Mouse (Mus musculus) stomach, postnatal 0 days (tissue): Measurements from ENCODE around the gene Pirt. TPM values are rescaled to one million over a fixed set of nuclear protein-coding genes. Genes with fewer than 3 reads are reported as not detected.
A peak's percentile ranks its signal among the peaks of the same experiment; 100 is the strongest.

Source experiments
- ATAC-seq: fragments of 200-750 bp; cut with Nextera tagmentation; 2 replicates; pipeline ENCODE4 v1.8.0; 2017; ENCODE audit not compliant: low FRiP score, low TSS enrichment
- DNase-seq: peaks from one replicate; pipeline ENCODE4 v3.0.0-alpha.2; 2016; ENCODE audit warnings: low spot score
- H3K27ac ChIP-seq: fragments of 300-500 bp; sonication (generic); replicated peaks from 2 replicates; pipeline ENCODE4 v1.5.1; 2014; ENCODE audit warnings: mild to moderate bottlenecking, control low read depth
- H3K27me3 ChIP-seq: fragments of 300-500 bp; sonication (generic); 2 replicates; pipeline ENCODE4 v1.6.1; 2014; ENCODE audit warnings: low read length; ENCODE audit not compliant: control insufficient read depth, insufficient read depth
- H3K36me3 ChIP-seq: fragments of 300-500 bp; sonication (generic); 2 replicates; pipeline ENCODE4 v1.6.1; 2014; ENCODE audit warnings: low read length, mixed read lengths; ENCODE audit not compliant: control insufficient read depth, insufficient read depth
- H3K4me1 ChIP-seq: fragments of 300-500 bp; sonication (generic); replicated peaks from 2 replicates; pipeline ENCODE4 v1.6.1; 2014; ENCODE audit warnings: antibody characterized with exemption; ENCODE audit not compliant: control insufficient read depth, insufficient read depth
- H3K4me2 ChIP-seq: fragments of 300-500 bp; sonication (generic); replicated peaks from 2 replicates; pipeline ENCODE4 v1.6.1; 2014; ENCODE audit warnings: low read depth, mild to moderate bottlenecking, control low read depth, moderate library complexity
- H3K4me3 ChIP-seq: fragments of 300-500 bp; sonication (generic); 2 replicates; pipeline ENCODE4 v1.5.1; 2014; ENCODE audit warnings: low read depth, low read length, control low read depth
- H3K9ac ChIP-seq: fragments of 300-500 bp; sonication (generic); 2 replicates; pipeline ENCODE4 v1.6.1; 2014; ENCODE audit warnings: mild to moderate bottlenecking, low read length, control low read depth, mixed read lengths
- H3K9me3 ChIP-seq: fragments of 300-500 bp; sonication (generic); 2 replicates; pipeline ENCODE4 v1.6.1; 2016; ENCODE audit warnings: low read length; ENCODE audit not compliant: control insufficient read depth
- CTCF ChIP-seq: IDR thresholded peaks from 2 replicates; pipeline ENCODE4 v1.5.1; 2016; ENCODE audit warnings: antibody characterized with exemption, low read depth, mild to moderate bottlenecking, moderate library complexity
- EP300 ChIP-seq: optimal IDR thresholded peaks from 2 replicates; pipeline ENCODE3; 2016; ENCODE audit warnings: antibody characterized with exemption
- WGBS: fragments of 180-500 bp; shearing (Covaris S2); extraction: QIAGEN DNeasy Blood & Tissue Kit; methylation state at CpG from one replicate; pipeline ENCODE4 v1.1.7; 2014; 5-methylcytosine and 5-hydroxymethylcytosine counted together
- polyA plus RNA-seq: library from polyadenylated mRNA; unstranded; fragments of >200 nt; fragmentation: Nextera tagmentation; extraction: Ambion mirVana; gene quantifications from 2 replicates; pipeline ENCODE4 v1.2.1, GENCODE M21; 2015

The Pirt gene
- polyA plus RNA-seq, 1 experiment from 2014 or later, result 5.6 TPM

DNA sequence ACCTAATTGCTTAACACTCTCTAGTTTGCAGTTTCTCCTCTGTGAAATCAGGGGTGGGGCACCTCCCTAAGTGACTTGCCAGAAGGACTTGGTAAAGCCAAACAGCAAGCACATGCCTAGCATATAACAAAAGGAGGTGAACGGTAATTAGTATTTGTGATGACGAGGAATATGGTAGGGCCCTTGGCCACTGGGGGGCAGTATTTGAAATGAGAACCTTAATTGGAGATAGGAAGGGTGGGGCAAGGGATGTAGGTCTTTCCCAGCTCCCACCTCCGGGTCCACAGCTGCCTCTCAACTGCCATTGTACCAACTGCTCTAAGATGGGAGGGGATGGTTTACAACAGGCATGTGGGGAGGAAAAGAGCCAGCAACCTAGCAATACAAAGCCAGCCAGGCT, 2.5 kb downstream of the Pirt start:
- Histone ChIP-seq H3K27me3 (no peaks in the 10 kb centered on the region), H3K9ac (no peak overlapping the region), H3K9me3 (no peaks in the 10 kb centered on the region), H3K36me3 (no peaks in the 10 kb centered on the region), H3K4me3 (no peak overlapping the region), H3K27ac (no peak overlapping the region), H3K4me1 (no peaks in the 10 kb centered on the region), H3K4me2 (no peak overlapping the region)
- ATAC-seq (peak; percentile 72), DNase-seq (peak; percentile 79)
- 18% methylated on average over 3 of the region's 3 CpGs for WGBS
- TF ChIP-seq EP300, result no peak
- TF ChIP-seq CTCF, result peak; percentile 75

DNA sequence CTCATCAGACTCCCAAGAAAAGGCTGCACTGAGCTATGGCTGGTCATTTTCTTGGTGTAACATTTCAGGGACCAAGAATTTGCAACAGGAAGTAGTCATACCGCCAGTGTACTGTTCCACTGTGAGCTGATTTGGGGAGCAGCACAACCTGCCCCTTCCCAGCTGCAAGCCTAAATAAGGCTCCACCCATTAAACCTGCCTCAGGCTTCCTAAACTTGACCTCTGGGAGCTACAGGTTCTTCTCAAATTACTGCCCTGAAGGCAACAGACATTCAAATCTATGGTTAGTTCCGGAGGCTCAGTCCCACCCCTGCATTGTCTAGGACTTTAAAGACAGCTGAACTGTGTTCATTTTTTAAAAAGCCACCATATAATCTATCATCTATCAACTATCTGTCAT, 8.2 kb downstream of the Pirt start:
- no peaks in the 10 kb centered on the region for H3K27me3 ChIP-seq
- no peaks in the 10 kb centered on the region for H3K9me3 ChIP-seq
- H3K4me2 ChIP-seq, result no peak overlapping the region
- H3K4me3 ChIP-seq, result no peak overlapping the region
- no peak overlapping the region for H3K27ac ChIP-seq
- WGBS, result 69% methylated on average over 2 of the region's 2 CpGs
- H3K36me3 ChIP-seq, result no peaks in the 10 kb centered on the region
- H3K4me1 ChIP-seq, result no peaks in the 10 kb centered on the region
- TF ChIP-seq EP300 (no peak), CTCF (no peak)
- DNase-seq (no peak), ATAC-seq (no peak)
- no peak overlapping the region for H3K9ac ChIP-seq

DNA sequence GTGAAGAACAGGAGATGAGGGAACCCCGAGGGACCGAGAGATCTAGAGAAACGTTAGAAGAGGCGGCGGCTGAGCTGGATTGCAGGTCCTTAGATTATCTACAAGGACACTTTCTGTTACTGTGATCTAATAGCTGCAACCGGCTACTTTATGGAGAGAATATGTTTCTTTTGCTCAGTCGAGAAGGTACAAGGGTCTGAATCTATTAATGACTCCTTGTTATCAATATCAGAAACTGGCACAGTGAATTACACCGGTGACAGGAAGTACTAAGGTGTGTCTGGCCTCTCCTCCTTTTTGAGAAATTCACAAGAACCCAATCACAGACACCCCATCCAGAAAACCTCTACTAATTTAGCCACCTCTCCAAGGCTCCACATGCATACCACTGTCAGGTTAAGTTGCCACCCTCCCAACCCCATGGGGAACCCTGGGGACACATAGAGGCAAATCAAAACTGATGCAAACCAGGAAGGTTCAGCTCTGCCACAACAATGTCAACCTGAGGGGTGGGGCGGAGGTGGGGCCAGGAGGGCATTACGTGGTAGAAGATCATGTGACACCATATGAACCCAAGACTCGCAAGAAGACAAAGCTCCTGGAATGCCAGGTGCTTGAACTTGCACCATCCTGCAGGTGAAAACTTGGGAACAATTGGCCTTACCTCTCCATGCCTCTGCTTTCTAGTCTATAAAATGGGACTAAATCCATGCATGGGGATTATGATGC, 12.5 kb downstream of the Pirt start:
- Histone ChIP-seq H3K4me3 (no peak overlapping the region), H3K36me3 (no peaks in the 10 kb centered on the region), H3K27ac (no peak overlapping the region), H3K9ac (no peak overlapping the region), H3K4me2 (no peak overlapping the region), H3K27me3 (no peaks in the 10 kb centered on the region), H3K9me3 (no peaks in the 10 kb centered on the region), H3K4me1 (no peaks in the 10 kb centered on the region)
- ATAC-seq, result peak; percentile 53; the same call in 1 of the 2 replicates
- TF ChIP-seq EP300 (no peak), CTCF (no peak)
- WGBS, result 70% methylated on average over 11 of the region's 11 CpGs
- peak; percentile 57 for DNase-seq

DNA sequence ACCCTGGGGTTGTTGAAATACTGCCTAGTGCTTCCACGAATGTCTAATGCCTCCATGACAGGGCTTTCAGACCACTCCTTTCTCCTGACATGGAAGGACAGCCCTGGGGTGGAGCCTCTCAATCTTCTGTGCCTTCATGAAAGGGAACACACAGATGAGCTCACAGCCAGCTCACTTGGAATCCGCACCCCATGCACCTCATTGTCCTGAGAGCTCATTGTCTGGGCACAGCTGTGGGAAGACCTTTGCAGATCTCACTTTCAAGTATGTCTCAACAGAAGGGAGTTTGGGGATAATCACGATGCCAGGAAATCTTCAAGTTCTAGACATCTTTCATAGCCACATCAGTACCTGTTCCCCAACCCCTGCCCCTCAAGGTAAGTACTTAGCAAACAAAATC, 16.5 kb downstream of the Pirt start:
- TF ChIP-seq EP300 (no peak), CTCF (no peak)
- 66% methylated on average over 3 of the region's 3 CpGs for WGBS
- Histone ChIP-seq H3K9ac (no peak overlapping the region), H3K36me3 (no peaks in the 10 kb centered on the region), H3K4me1 (no peaks in the 10 kb centered on the region), H3K4me2 (no peak overlapping the region), H3K27me3 (no peaks in the 10 kb centered on the region), H3K9me3 (no peaks in the 10 kb centered on the region), H3K4me3 (no peak overlapping the region), H3K27ac (no peak overlapping the region)
- ATAC-seq (no peak), DNase-seq (no peak)

DNA sequence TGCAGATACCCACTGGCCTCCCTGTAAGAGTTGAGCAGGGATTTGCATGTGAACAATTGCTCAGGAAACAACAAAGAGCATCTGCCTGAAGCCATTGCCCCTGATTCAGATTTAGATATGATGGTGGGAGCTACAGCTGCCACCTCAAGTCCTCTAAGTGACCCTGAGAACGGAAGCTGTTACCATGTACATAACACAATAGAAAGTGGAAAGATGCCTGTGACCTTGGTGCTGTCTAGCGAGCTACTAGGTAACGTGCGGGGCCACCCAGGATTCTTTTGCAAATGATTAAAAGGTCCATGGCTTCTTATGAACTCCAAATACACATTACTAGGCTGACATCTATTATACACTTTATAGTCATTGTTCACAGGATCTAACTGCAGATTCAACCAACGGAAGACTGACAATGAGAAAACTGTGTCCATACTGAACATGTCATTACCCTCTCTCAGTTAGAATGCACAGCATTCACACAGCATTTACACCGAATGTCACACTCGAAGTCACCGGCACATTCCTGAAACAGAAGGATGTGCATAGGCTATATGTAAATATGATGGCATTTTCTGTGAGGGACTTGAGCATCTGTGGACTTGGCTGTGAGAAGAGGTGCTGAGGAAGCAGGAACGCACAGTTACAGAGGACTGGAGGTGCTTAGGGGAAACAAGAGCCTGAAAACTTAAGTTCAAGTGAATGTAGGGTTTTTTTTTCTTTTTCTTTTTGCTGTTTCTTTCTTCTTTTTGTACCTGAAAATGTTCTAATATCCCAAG, 21.2 kb downstream of the Pirt start:
- TF ChIP-seq CTCF (no peak), EP300 (no peak)
- no peaks in the 10 kb centered on the region for H3K9me3 ChIP-seq
- no peak overlapping the region for H3K9ac ChIP-seq
- 77% methylated on average over 9 of the region's 9 CpGs for WGBS
- DNase-seq, result no peak
- H3K4me1 ChIP-seq, result no peaks in the 10 kb centered on the region
- no peak overlapping the region for H3K27ac ChIP-seq
- H3K27me3 ChIP-seq, result no peaks in the 10 kb centered on the region
- H3K4me2 ChIP-seq, result no peak overlapping the region
- no peak overlapping the region for H3K4me3 ChIP-seq
- no peak for ATAC-seq
- no peaks in the 10 kb centered on the region for H3K36me3 ChIP-seq
